Mouse (Mus musculus): ENCODE measurements around the gene Rbl1. TPM values are rescaled to one million over a fixed set of nuclear protein-coding genes. Genes with fewer than 3 reads are reported as not detected.

Rbl1 gene
- polyA plus RNA-seq, 1 experiment: 0.59 TPM

DNA sequence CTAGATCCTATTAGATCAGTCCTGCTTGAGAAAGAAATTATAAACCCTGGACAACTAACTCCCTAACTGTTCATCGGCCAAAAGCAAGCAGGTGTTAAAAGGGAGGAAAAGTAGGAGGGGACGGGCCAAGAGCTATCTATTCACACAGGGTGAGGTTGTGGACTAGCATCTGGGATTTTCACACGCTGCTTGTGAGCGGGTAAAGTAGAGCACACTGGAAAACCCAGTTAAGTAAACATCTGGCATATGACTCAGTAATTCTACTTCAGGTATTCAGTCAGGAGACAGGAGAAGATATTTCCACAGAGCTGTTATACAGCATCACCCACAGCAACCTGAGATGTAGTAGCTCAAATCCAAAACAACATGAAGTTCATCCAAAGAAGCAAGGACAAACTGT, 85.8 kb downstream of the Rbl1 start:
- Histone ChIP-seq H3K4me1 (ENCODE audit: control insufficient read depth) (no peaks in the 10 kb centered on the region), H3K27me3 (ENCODE audit: control insufficient read depth) (no peaks in the 10 kb centered on the region), H3K4me3 (replicated peaks) (no peak overlapping the region), H3K36me3 (ENCODE audit: control insufficient read depth) (peaks cover 72% of the 10 kb centered on the region), H3K9me3 (ENCODE audit: control insufficient read depth, low read length) (no peaks in the 10 kb centered on the region)
- TF ChIP-seq TAL1 (IDR thresholded peaks at IDR 0.05; ENCODE audit: low read length) (no peak), GATA1 (IDR thresholded peaks at IDR 0.05; ENCODE audit: low read length) (no peak)

- Histone ChIP-seq H3K9me3 (ENCODE audit: control insufficient read depth, low read length) (no peaks in the 10 kb centered on the region), H3K36me3 (ENCODE audit: control insufficient read depth) (peaks cover 74% of the 10 kb centered on the region), H3K4me1 (ENCODE audit: control insufficient read depth) (no peaks in the 10 kb centered on the region), H3K4me3 (replicated peaks) (no peak overlapping the region), H3K27me3 (ENCODE audit: control insufficient read depth) (no peaks in the 10 kb centered on the region)
- no peak for TF ChIP-seq GATA1 (IDR thresholded peaks at IDR 0.05; ENCODE audit: low read length)
- no peak for TF ChIP-seq TAL1 (IDR thresholded peaks at IDR 0.05; ENCODE audit: low read length)
These were observed 87.4 kb downstream of the Rbl1 start for GRCm38 (mm10) chr2:157116964-157117363.

DNA sequence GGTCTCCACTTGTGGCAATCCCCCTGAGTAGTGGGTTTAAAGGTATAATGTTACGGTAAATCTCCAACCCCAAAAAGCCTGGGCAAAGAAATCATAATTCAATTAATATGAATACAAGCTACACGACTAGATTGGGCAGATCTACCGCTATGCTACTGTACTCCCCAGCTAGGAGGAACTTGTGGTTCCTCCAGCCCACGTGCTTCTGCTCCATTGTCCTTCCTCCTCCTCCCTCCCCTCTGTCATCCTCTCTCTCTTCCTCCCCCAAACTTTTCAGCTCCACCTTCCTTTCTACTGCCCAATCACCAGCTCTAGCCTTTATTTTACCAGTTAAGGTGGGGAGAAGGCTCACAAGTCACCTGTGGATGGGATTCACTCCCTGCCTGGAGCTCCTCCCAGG, 96.1 kb downstream of the Rbl1 start:
- no peaks in the 10 kb centered on the region for H3K9me3 ChIP-seq (ENCODE audit: control insufficient read depth, low read length)
- H3K4me3 ChIP-seq (replicated peaks): no peak overlapping the region
- TF ChIP-seq GATA1 (IDR thresholded peaks at IDR 0.05; ENCODE audit: low read length) (no peak), TAL1 (IDR thresholded peaks at IDR 0.05; ENCODE audit: low read length) (no peak)
- H3K4me1 ChIP-seq (ENCODE audit: control insufficient read depth): no peaks in the 10 kb centered on the region
- peaks cover 77% of the 10 kb centered on the region for H3K36me3 ChIP-seq (ENCODE audit: control insufficient read depth)
- no peaks in the 10 kb centered on the region for H3K27me3 ChIP-seq (ENCODE audit: control insufficient read depth)

DNA sequence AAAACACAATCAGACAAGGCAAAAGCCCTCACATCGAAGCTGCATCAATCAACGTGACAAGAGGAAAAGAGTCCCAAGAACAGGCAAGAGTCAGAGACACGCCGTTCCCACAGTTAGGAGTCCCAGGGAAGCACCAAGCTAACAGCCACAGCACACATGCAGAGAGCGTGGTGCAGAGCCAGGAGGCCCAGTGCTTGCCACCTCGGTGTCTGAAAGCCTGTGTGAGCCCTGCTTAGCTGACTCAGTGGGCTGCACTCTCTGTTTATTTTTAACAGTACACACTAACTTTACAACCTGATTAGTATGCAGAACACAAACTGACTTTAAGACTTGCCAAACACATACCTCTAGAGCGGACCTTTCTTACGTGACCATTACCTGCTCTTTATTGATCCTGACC, 99.9 kb downstream of the Rbl1 start:
- no peaks in the 10 kb centered on the region for H3K4me1 ChIP-seq (ENCODE audit: control insufficient read depth)
- H3K4me3 ChIP-seq (replicated peaks): no peak overlapping the region
- H3K36me3 ChIP-seq (ENCODE audit: control insufficient read depth): peaks cover 75% of the 10 kb centered on the region
- no peak for TF ChIP-seq GATA1 (IDR thresholded peaks at IDR 0.05; ENCODE audit: low read length)
- TF ChIP-seq TAL1 (IDR thresholded peaks at IDR 0.05; ENCODE audit: low read length): no peak
- H3K9me3 ChIP-seq (ENCODE audit: control insufficient read depth, low read length): no peaks in the 10 kb centered on the region
- no peaks in the 10 kb centered on the region for H3K27me3 ChIP-seq (ENCODE audit: control insufficient read depth)

DNA sequence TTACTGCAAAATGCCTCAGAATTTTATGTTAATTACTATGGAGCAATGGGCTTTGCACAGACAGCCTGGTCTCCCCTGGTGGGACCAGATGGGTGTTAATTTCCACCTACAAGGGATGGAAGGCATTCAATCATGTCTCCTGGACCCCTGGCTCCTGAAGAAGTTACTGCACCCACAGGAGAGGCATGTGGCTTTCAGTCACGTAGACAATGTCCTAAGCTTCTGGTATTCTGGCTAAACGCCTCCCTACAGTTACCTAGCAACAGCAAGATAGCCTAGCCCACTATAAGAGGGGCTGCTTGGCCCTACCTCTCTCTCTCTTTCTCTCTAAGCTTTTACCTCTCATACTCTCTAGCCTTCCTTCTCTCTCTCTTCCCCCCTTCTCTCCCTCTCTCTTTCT, 102.1 kb downstream of the Rbl1 start:
- TF ChIP-seq TAL1 (IDR thresholded peaks at IDR 0.05; ENCODE audit: low read length) (no peak), GATA1 (IDR thresholded peaks at IDR 0.05; ENCODE audit: low read length) (no peak)

DNA sequence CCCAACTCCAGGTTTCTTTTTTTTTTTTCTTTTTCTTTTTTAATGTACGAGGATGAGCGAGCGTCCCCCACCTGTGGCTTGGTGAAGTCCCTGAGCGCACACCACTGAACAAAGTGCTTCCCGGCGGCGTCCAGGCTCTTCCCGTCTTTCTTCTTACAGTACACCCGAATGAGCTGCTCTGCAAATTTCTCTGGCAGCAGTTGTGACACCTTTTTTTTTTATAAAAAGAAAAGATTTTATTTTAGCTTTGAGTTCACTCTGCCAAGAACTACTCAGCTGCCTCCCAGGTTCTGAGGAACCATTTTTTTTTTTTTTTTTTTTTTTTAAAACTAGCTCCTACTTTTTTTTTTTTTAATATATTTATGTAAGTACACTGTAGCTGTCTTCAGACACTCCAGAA, 102.7 kb downstream of the Rbl1 start:
- Histone ChIP-seq H3K9me3 (ENCODE audit: control insufficient read depth, low read length) (no peaks in the 10 kb centered on the region), H3K27me3 (ENCODE audit: control insufficient read depth) (no peaks in the 10 kb centered on the region), H3K4me3 (replicated peaks) (no peak overlapping the region), H3K4me1 (ENCODE audit: control insufficient read depth) (no peaks in the 10 kb centered on the region), H3K36me3 (ENCODE audit: control insufficient read depth) (peaks cover 69% of the 10 kb centered on the region)
- TF ChIP-seq GATA1 (IDR thresholded peaks at IDR 0.05; ENCODE audit: low read length): no peak
- no peak for TF ChIP-seq TAL1 (IDR thresholded peaks at IDR 0.05; ENCODE audit: low read length)

More for the DNA sequence above, 102.1 kb downstream of the Rbl1 start:
- Histone ChIP-seq H3K4me3 (replicated peaks) (no peak overlapping the region), H3K36me3 (ENCODE audit: control insufficient read depth) (peaks cover 72% of the 10 kb centered on the region), H3K27me3 (ENCODE audit: control insufficient read depth) (no peaks in the 10 kb centered on the region), H3K9me3 (ENCODE audit: control insufficient read depth, low read length) (no peaks in the 10 kb centered on the region), H3K4me1 (ENCODE audit: control insufficient read depth) (no peaks in the 10 kb centered on the region)

GRCm38 (mm10) chr2:157100319-157100605, 104.1 kb downstream of the Rbl1 start:
- H3K27me3 ChIP-seq (ENCODE audit: control insufficient read depth): no peaks in the 10 kb centered on the region
- H3K9me3 ChIP-seq (ENCODE audit: control insufficient read depth, low read length): no peaks in the 10 kb centered on the region
- no peaks in the 10 kb centered on the region for H3K4me1 ChIP-seq (ENCODE audit: control insufficient read depth)
- peaks cover 64% of the 10 kb centered on the region for H3K36me3 ChIP-seq (ENCODE audit: control insufficient read depth)
- no peak for TF ChIP-seq TAL1 (IDR thresholded peaks at IDR 0.05; ENCODE audit: low read length)
- TF ChIP-seq GATA1 (IDR thresholded peaks at IDR 0.05; ENCODE audit: low read length): no peak
- H3K4me3 ChIP-seq (replicated peaks): no peak overlapping the region

GRCm38 (mm10) chr2:157099532-157100318, 104.6 kb downstream of the Rbl1 start:
- no peaks in the 10 kb centered on the region for H3K4me1 ChIP-seq (ENCODE audit: control insufficient read depth)
- TF ChIP-seq GATA1 (IDR thresholded peaks at IDR 0.05; ENCODE audit: low read length) (no peak), TAL1 (IDR thresholded peaks at IDR 0.05; ENCODE audit: low read length) (no peak)
- no peak overlapping the region for H3K4me3 ChIP-seq (replicated peaks)
- H3K27me3 ChIP-seq (ENCODE audit: control insufficient read depth): no peaks in the 10 kb centered on the region
- peaks cover 59% of the 10 kb centered on the region for H3K36me3 ChIP-seq (ENCODE audit: control insufficient read depth)
- H3K9me3 ChIP-seq (ENCODE audit: control insufficient read depth, low read length): no peaks in the 10 kb centered on the region

Other genes starting within 250 kb of the Rbl1 start
- 1.6 and 2.0 TPM in 2 replicates for gene Ndrg3, start 212.5 kb downstream of the Rbl1 start, polyA plus RNA-seq (2012)
- 0.74 and 0.79 TPM in 2 replicates for gene Dsn1, start 197.4 kb downstream of the Rbl1 start, polyA plus RNA-seq (2012)
- gene Soga1, start 125.3 kb downstream of the Rbl1 start, polyA plus RNA-seq (2012): 0.08 and 0.14 TPM in 2 replicates
- gene Tldc2, start 117.5 kb downstream of the Rbl1 start, polyA plus RNA-seq (2012): not detected in 2 replicates
- 0.75 and 1.0 TPM in 2 replicates for gene Samhd1, start 69.3 kb downstream of the Rbl1 start, polyA plus RNA-seq (2012)
- 4.6 and 6.0 TPM in 2 replicates for gene Rpn2, start 74.5 kb upstream of the Rbl1 start, polyA plus RNA-seq (2012)
- gene Mroh8, start 75.0 kb upstream of the Rbl1 start, polyA plus RNA-seq (2012): not detected in 2 replicates
- not detected in 2 replicates for gene Ghrh, start 143.0 kb upstream of the Rbl1 start, polyA plus RNA-seq (2012)
- 3.7 and 4.9 TPM in 2 replicates for gene Manbal, start 163.1 kb upstream of the Rbl1 start, polyA plus RNA-seq (2012)
- 0.08 and 0.09 TPM in 2 replicates for gene Src, start 213.9 kb upstream of the Rbl1 start, polyA plus RNA-seq (2012)